Mouse (Mus musculus): Measurements from ENCODE around the gene Alkbh6.

The Alkbh6 gene

DNA sequence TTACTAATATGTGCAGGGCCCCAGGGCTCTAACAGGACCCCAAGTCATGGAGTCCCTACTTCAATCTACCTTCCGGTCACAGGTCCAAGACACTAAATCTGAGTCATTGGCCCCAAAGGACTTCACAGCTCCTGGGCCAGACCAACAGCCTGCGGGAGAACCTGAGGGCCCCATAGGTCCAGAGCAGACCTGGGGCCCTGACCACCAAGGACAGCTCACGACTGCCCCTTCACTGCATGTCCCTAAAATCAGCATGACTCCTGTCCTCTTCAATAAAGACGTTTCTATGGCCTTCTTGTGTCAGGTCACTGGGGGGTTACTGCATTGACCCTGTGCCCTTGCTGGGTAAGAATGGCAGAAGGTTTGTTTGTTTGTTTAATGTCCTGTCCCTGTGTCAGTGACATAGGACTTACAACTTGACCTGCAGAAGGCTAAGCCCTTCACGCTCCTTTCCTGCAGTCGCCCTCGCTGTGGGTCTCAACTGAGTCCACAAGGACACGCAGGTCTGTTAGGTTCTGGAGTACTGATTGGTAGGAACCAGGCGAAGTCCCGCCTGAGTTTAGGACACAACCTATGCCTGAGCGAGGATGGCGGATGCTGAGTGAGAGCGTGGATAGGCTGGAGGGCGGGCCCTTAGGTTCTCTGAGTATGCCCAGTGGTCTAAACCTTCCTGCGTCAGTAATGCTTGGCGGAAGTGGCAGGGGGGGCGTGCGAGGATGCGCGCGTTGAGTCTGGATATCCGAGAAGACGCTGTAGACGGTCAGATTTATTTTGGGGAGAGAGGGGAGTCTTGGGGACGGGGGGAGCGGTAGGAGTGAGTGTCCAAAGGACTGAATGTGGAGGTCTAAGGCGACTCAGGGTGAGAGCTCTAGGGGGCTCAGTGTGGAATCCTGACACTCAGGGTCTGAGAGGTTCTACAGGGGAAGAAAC is at the start of gene Alkbh6:
Gene Alkbh6 (plus strand): TSS at position 642 of the 930 bp plus-strand sequence.
- peak; percentile 94 to 96 for DNase-seq

DNA sequence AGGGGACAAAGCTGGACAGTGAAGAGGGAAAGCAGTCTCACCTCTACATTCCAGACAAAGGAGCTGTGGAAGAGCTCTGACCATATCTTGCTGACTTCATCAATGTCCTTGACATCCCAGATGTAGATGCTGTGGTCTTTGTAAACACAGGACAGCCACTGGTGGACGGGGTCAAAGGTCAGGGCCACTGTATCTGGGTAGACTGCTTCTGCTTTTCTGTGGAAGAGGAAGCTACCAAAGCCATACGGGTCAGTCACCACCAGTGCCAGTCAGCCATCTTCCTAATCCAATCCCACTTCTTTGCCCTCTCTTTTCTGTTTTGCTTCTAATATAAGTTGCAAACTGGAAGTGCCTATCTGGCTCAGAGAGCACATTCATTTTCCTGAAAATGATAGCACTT is 43.5 kb upstream of the Alkbh6 start:
- DNase-seq = no peak

DNA sequence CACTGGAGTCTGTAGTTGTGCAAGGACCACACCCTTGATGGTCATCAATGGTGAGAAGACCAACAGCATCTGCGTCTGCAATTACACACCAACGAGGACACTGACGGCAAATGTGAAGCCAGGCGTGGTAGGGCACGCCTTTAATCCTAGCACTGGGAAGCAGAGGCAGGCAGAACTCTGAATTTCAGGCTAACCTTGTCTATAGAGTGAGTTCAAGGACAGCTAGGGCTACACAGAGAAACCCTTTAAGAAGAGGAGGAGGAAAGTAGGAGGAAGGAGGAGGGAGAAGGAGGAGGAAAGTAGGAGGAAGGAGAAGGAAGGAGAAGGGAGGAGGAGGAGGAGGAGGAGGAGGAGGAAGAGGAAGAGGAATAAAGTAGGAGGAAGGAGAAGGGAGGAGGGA is 43.0 kb upstream of the Alkbh6 start:
- DNase-seq = no peak

DNA sequence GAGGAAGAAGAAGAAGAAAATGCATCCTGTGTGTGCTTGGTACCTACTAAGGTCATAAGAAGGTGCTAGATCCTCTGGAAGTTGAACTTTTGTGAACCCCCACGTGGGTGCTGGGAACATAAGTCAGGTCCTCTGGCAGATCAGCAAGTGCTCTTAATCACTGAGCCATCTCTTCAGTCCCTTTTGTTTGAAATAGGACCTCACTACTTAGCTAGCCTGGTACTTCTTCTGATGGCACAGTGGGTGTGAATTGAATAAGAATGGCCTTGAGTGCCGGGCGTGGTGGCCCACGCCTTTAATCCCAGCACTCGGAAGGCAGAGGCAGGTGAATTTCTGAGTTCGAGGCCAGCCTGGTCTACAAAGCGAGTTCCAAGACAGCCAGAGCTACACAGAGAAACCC is 42.6 kb upstream of the Alkbh6 start:
- no peak for DNase-seq

DNA sequence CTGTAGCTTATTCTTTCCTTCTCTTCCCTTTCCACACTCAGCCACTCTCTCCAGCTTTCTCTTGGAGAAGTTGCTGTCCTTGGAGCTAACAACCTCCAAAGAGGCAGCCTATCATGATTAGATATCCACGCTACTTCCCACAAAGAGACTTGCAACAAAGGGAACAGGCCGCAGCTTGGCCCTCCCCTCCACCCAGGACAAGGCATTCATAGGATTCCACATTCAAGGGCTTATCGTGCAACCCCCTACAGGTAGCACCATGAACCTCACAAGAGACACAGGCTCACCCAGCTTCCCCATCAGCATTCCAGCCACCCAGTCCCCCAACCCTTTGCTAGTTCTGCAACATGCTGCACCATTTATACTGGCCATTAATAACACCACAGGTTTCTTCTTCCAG is 41.7 kb upstream of the Alkbh6 start:
- DNase-seq = no peak

DNA sequence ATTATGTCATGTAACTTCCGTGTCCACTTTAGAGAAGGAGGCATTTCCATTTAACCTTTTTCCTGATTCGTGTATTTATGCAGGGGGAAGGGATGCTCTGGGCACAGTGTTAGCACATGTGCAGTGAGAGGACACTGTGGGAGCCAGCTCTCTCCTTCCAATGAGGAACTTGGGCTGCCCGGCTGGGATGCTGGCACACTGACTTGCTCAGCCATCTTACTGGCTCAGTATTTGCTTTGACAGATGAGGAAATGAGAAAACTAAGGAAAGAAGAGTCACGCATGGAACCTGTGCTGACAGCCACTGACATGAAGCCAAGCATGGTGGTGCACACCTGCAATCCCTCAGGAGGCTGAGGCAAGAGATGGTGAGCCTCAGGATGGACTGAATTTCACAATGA is 38.9 kb upstream of the Alkbh6 start:
- peak; percentile 53 to 57 for DNase-seq

DNA sequence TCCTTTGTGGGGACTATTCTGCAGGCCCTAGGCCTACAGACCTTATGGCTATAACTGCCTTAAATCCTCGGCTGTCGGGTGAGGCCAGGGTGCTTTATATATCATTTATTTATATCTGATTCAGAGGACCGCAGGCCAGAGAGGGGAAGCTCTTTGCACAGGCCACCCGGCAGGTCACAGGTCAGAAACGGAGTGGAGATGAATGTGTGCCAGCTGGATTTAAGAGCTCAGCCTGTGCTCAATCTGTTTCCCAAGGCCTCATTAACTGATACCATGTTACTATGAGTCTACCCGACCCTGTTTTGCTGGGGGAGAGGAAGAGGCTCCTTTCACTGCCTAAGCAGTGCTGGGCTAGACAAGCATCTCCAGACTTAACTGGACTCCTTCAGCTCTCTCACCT is 34.1 kb upstream of the Alkbh6 start:
- DNase-seq = no peak

DNA sequence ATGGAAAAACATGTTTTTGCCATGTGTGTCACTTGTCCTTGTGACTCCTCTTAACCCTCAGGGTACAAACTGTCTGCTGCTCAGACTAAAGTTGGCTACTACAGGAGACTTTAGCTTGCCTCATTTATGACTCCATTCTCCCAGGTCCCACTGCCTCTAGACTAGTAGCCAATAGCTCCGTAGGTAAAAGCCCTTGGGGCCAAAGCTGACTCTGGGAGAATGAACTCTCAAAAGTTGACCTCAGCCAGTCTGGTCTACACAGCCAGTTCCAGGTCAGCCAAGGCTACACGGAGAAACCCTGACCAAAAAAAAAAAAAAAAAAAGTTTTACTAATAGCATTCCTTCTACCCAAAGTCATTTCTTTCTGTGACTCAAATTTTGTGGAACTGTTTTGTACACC is 29.6 kb upstream of the Alkbh6 start:
- DNase-seq = no peak

DNA sequence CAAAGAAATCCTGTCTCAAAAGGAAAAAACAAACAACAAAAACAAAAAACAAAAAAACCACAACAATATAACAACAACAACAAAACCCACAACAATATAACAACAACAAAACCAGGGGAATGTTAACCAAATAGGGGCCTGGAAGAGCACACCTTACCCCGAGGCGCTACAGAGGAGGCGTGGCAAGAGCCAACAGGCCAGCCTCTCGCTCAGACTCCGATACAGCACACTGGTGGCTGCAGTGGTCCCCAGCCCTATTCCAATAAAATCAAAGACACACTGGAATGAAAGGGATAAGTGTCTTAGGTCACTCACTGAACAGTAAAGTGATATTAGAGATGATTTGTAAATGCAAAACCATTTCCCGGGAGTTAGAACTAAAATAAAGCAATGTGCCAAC is 29.0 kb upstream of the Alkbh6 start:
- no peak for DNase-seq

DNA sequence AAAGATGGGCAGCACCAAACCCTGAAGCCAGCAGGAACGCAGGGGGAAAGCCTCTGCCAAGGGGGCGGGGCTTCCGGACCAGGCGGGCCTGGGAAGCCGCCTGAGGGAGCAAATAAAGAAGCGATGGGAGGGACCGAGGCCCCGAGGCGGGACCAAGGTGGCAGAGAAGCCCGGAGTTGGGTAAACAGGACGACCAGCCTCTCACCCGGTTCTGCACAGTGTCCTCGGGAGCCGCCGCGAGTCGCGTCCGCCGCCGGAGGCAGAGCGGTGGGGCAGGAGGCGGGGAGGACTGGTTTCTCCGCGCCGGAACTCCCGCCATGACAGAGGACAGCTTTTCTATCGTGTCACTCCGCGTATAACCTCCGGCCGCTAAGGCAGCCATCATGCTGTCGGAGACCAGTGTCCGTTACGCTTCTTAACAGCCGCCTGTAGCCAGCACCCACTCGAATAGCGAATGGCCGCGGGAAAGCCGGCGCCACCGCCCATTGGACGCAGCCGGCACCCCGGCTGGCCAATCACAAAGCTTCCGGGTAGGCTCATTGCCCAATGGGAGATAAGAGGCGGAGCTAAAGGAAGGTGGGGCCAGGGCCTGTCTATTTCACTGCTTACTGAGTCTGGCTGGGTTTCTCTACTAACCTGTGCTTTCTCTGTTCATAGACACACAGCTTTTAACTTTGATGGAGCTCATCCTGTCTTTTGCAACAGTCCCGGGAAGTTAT is 28.4 kb upstream of the Alkbh6 start, which contains the start of the genes Thap8 and Wdr62:
Gene Thap8 (plus strand): TSS at position 144 of the 719 bp plus-strand sequence.
Gene Wdr62 (minus strand): TSS at position 469 of the 719 bp plus-strand sequence.
- peak; percentile 96 to 97 for DNase-seq

DNA sequence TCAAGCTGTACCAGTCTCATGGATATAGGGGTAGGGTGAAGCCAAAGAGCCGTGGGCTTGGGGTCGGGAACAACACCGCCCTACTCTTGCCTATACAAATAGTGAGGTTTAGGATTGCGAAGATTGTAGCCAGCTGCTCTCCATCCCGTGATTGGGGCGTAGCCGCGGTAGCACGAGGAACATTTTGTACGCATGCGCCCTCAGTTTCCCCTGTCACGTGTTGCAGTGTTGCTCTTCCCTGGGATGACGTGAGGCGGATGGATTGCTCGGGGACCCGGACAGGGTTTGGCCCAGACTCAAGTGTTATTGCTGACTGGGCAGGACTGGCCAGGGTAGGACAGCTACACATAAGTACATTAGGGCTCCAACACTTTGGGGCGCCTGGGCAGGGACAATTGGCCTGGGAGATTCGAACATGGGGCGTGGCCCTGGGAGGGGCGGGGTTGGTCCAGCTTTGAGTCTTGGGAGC is 27.8 kb upstream of the Alkbh6 start:
- peak; percentile 92 to 94 for DNase-seq

DNA sequence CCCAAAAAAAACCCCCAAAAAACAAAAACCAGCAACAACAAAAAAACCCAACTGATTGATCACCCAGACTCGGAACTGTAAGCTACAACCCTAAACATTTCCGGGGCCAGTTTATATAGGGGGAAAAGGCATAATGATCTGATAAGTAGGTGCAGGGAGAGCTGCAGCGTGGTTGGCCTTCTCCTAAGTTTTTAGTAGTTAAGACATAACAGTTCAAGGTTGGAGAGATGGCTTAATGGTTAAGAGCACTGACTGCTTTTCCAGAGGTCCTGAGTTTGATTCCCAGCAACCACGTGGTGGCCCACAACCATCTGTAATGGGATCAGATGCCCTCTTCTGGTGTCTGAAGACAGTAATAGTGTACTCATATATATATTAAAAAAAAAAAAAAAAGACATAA is 27.0 kb upstream of the Alkbh6 start:
- no peak for DNase-seq

DNA sequence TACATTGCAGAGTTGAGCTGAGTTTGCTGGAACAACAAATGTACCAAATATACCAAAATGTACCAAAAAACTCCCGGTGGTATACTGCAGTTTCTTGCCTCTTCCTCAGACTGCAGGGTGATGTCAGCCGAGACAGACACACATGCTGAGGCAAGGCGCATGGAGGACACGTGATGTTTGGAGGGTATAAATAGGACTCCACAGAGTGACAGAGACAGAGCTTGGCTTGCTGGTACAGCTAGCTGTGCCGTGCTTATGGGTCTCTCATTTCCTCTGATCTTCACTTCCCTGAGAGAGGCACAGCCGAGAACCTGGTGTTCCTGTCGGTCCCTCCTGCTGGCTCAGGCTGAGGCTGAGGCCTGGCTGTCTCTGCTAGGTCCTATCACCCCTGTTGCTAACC is 25.8 kb upstream of the Alkbh6 start:
- no peak for DNase-seq

DNA sequence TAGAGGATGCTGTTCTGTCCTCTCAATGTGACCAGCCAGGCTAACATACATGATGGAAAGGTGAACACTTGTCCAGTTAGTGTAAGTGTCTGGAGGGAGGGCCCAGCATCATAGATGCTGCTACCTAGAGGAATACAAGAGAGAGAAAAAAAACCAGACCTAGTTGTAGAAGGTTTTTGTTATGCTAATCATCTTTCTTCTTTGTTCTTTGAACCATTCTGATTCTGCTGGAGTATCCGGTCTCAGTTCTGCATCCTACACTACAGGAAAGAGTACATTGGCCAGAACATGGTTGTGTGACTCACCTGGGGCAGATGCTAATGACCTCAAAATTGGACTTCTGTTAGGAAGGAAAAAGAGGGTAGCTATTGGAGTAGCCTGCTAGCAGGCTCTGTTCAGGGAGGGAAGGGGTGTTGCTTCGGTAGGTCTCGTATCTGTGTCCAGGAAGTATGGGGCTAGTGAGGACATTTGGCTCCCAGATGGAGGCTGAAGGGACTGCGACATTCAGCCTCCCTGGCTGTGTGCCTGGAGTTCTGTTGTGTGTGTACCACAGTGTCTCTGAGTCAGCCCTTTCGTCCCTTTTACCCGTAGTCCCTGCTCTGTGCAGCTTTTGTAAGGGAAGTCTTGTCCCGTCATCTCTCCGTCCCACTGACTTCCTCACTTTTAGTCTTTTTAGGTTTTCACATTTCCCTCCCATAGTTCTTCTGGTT is 21.7 kb upstream of the Alkbh6 start:
- peak; percentile 84 to 85 for DNase-seq

DNA sequence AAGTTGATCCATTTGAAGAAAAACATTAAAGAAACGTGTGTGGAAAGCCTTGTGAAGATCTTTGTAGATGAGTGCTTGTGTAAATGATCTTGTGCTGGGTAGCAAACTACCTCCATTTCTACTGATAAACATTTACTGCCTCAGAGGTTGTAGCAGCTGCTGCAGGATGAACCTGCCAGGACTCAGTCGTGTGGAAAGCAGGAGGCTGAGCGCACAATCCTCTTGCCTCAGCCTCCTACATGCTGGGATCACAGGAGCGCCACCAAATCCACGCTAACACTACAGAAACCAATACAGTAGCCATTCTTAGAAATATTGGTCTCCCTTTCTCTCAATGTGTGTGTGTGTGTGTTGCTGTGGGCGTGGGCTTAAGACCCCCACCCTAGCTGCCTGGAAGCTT is 20.5 kb upstream of the Alkbh6 start:
- peak; percentile 43 to 52 for DNase-seq

DNA sequence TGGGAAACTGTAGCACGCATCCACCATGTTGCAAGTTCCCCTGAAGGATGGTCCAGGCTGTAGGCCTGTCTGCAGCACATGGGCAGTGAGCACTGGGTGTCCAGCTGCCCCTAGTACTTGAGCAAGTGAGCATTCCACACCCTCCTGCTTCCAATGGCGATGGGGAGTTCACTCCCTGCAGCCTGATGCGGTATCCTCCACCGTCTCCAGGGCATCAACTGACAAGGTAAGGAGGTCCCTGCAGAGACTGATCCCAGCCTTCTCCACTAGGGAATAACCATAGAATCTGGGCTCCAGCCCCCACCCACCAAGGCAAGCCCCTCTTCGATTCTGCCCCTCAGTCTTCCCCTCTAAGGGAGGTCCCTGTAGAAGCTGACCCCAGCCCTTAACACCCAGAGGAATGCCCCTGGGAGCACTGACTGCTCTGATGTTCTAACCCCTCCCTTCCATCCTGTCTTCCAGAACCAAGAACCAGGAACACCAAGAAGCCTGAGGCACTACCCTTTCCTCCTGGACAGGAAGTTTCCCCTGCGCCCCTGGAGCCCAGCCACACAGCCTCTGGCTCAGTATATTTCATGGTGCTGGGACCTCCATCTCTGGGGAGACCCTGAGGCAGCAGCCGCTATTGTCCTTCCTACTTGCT is 19.3 kb upstream of the Alkbh6 start:
- DNase-seq = peak in 1 of 2 experiments; percentile 25

DNA sequence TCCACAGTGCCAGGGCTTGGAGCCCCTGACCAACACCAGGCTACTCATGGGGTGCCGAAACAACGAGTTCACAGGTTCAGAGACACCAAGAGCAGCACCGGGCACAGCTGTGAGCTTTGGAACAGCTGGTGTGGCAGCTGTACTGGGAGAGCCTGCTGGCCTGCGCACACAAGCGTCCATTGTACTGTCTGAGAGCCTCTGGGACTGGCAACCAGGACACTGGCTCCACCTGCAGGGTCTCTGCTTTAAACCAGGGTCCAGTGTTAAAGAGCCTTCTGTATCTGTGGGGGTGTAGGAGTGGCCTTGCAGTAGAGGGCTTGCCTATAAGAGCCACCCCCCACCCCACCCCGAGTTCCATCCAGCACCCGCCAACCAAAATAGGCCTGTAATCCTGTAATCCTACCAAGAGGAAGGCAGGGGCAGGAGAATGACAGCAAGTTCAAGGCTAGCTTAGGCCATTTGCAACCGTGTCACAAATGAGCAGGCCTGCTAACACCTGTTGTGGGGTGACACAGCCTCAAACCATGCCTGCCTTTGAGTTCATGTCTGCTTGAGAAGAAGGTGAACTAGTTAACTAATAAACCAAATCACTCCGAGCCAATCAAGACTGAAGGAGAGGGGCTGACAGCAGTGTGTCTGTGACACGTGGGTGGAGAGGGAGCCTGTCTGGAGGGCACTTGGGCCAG is 18.7 kb upstream of the Alkbh6 start:
- DNase-seq = peak; percentile 33 to 51

DNA sequence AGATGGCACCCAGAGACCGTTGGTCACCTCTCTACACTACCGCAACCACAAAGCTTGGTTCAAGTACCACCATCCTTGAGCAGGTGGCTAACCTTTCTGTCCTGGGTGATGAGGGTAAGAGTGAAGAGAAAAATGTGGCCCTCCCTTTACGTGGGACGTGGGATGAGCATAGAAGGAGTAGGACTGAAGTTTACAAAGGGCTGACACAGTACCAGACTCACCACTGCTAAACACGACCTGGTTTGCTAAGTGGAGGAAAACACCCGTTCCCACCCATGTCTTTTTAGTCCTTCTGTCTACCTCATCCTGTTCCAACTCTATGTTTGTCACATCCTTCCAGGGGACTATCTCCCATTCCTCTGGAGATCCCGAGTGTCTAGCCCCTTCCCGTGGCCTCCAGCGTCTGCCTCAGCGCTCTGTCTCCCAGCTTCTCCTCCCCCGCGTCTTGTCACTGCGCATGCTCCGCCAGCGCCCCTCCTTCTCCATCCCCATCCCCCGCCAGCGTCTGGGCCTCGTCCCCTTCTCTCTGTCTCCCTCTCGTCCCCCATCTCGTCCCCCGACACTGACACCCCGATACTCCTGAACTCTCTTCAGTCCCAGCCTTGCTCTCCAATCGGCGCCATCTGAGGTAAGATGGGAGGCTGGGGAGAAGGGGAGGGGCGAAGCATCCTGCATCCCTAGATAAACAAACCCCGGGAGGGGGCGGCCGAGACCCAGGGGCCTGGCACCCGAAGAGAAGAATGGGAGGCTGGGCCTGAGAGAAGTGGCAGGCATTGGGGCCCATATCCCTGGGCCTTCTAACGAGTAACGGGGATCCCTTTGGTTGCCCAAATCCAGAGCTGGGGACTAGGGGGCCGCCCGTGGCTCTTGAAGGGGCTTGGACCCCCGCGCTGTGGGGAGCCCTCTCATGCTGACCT is 17.0 kb upstream of the Alkbh6 start, which contains the start of gene Clip3:
Gene Clip3 (plus strand): TSS at position 514 of the 917 bp plus-strand sequence.
- DNase-seq = peak; percentile 94 to 96

DNA sequence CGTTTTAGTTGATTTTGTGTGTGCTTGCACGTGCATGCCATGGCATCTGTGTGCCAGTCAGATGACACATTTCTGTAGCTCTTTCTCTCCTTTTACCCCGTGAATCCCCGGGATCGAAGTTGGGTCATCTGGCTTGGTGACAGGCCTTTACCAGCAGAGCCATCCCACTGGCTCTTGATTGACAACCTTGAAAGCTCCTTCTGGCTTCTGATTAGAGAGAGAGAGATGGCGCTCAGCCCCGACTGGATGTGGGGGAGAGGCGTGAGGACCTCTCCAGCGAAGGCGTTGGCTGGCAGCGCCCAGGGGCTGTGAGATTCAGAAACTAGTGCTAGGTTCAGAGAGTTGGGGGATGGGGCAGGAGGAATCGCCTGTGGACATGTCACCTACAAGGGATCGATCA is 14.7 kb upstream of the Alkbh6 start:
- peak; percentile 70 to 73 for DNase-seq

DNA sequence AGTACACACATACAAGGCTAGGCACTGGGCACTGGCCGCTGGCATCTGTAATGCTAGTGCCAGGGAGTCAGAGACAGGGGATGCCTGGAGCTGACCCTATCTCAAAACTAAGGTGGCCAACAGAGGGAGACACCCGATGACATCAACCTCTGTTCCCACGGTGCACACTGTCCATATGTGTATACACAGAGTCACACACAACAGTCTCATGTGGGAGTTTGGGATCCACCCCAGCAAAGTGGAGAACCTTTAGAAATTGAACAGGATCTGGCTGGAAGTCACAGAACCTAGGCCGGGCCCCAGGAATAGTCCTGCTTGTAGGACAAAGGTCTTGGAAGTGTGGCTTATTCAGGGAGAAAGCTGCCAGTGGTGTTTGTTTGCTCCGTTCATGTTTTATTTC is 14.2 kb upstream of the Alkbh6 start:
- peak in 1 of 2 experiments; percentile 40 for DNase-seq

DNA sequence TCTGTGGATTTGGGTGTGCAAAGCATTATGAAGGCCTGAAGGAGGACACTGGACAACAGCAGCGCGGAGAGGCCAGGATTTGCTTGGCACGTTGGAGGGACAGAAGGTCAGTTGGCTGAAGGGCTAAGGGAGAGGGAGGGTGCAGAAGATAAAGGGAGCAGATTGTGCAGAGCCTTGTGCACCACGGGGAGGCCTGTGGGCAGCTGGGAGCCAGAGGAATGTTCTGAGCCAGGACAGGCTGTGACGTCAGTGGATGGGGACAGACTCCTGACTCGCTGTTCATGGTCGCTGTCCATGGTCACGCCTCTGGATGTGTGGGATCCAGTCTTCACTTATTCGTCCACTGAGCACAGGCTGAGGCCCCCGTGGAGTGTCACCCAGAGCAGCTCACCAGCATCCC is 13.4 kb upstream of the Alkbh6 start:
- peak; percentile 93 to 95 for DNase-seq
